Mouse (Mus musculus) retina, adult 2 months (tissue): ENCODE data around the gene Astn2.
A peak's percentile ranks its signal among the peaks of the same experiment; 100 is the strongest.

ENCODE experiments used
- DNase-seq: peaks from one replicate; pipeline ENCODE4 v3.0.0-alpha.2; 2012; ENCODE audit warnings: low read depth, low spot score

Gene Astn2

DNA sequence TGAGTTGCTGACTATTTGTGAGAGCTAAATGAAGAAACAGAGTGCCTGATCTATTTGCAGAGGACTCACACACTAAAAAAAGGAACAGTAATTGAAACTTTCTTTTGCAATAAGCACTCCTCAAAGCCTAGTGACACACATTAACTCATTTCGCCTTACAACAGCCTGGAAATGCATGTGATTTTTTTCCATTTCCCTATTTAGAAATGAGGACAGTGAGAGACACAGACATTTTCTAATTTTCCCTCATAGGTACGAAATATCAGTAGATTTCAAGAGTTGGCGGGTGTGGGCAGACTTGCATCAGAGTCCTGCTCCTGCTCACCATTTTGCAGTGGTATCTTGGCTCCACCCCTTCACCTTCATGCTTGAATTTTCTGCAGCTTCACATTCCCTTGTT, 233.6 kb downstream of the Astn2 start:
- no peak for DNase-seq

DNA sequence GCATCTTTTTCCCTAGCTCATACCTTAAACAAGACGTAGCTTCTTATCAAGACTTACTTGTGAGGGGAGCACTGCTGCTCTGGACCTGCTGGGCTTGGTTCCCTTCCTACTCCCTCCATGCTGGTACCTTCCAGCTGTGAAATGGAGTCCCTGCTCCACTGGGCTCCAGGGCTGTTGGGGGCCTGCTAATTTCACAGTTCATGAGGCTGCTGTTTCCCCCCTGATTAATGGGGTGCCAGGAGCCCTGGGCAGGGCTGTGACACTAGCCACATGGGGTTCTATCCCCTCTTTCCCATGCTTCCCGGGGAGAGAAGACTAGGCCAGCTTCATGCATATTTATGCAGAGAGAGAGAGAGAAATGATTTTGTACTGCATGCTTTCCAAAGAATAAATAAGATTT, 234.9 kb downstream of the Astn2 start:
- DNase-seq = no peak

DNA sequence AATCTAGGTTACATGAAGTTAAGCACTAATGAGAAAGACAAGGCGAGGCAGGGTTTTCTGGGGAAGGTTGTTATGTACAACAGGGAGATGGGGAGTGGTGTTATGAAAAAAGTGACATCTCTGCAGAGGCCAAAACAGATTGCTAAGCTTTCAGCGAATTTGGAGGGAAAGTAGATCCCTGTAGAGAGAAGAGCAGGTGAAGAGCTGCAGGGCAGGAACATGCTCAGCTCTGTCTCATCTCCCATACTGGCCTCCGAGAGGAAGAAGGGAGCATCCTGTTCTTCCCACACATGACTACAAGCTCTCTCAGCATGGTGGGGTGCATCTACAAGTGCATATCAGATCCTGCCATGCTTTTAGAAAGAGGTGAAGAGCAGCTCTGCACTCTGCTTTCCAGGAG, 245.7 kb downstream of the Astn2 start:
- no peak for DNase-seq

DNA sequence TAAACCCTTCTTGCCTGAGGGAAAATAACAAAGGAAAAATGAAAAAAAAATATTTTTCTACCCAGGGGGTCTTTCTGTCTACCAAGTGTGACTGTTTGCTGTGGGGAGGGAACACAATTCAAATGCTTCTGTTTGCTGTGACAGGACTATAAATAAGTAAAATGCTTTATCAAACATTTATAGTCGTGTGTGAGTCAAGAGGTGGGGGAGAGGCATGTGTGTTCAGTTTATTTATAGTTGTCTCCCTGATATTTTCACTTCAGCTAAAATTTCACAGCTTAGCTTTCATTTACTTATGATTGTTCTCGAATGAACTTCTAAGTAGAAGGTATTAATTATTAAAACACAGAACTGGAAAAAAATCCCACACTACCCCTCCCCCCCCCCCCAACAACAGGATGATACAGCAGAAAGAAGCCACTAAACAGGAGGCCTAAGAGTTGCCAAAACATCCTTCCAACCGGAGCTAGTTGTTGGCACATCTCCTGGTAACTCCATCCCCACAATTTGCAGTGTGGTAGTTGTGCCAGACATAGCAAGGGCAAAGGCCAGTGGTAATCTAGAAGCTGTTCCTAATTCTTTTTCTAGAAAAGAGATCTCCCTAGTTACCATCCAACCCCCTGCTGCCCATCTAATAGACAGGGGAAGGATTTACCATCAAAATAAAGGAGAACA, 246.8 kb downstream of the Astn2 start:
- DNase-seq = no peak

DNA sequence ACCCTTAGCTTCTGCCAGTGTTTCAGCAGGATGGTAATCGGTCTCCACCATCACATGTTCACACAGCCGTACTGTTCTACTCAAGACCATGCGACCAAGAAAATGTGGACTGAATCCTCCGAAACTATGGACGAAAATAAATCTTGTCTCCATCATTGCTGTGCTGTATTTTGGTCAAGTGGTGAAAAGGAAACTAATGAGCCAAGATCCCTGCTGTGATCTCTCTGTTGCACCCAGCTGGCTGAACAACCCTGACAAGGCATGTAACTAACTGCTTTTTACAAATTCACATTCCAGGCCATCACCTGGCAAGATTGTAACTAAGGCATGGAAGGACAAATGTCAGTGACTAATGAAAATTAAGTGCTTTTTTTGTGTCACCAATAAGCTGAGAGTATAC, 257.9 kb downstream of the Astn2 start:
- no peak for DNase-seq

DNA sequence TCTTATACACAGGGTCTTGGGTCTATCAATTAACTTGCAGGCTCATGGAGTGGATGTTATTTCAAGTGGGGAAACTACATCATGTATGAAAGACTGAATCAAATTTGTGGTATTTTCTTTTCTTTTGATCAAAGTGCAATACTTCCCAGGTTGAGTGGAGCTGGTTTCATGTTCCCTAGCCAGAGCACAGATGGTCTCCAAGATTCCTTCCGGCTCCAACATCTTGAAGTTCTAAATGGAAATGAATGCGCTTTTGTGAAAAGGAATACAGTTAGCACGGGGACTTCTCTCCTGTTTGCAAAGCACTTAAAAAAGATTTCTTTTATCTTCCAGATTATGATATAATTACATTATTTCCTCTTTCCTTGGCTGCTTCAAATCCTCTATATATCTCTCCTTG, 278.2 kb downstream of the Astn2 start:
- no peak for DNase-seq

DNA sequence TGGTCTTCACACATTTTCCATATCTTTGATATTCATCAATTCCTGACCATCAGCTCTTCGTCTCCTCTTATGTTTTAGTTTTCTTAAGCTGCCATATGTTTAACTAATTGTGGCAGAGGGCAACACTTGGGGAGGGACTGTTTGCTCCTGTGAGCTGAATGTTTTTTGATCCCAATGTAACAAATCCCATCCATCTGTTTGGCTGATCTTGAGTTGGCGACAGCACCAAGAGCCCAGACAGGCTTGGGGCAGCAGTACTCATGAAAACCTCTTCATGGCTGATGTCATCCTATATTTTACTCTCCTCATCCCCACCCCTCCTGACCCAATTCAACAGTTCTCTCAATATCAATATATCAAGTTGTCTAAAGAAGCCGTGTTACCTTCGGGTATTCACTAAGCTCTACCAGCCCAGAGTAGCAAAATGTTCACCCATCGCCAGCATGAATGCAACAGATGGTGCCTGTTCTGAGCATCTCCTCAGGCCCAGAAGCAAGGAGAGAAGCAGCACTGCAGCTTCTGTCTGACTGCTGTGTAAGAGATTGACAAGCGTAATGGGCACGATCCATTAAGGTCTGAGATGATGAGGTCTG, 281.5 kb downstream of the Astn2 start:
- no peak for DNase-seq

DNA sequence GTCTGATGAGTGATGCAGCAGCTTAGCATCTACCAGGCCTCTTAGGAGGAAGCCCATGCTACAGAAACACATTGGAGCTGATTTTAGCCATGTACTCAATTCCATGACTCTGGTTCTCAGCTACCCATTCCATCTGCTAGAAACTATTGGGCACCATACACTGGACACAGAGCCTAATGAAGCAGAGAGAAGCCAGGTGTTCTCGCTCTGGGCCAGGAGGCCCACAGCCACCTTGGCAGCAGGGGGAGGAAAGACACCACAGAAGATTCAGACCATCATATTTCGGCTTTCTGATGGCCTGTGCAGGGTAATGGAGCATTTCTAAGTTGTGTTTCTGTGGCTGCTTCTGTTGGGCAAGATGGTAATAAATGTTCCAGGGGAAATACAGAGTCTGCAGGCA, 290.2 kb downstream of the Astn2 start:
- no peak for DNase-seq

DNA sequence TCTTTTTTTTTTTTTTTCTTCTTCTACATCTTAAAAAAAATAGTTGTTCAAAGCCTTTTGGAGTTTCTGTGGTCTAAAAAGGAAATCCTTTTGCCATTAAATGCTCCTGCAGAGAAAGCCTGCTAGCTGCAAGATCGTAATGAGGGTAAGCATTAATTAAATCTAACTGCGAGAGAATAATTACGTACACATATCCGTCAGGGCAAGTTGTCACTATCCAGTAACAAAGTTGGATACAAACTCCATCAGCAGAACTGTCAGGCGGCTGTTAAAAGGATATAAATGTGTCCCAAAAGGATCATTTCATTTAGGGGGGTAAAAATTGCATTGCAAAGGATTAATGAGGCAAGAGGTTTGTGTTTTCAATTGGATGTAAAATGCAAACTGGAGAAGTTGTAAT, 302.4 kb downstream of the Astn2 start:
- DNase-seq = no peak

DNA sequence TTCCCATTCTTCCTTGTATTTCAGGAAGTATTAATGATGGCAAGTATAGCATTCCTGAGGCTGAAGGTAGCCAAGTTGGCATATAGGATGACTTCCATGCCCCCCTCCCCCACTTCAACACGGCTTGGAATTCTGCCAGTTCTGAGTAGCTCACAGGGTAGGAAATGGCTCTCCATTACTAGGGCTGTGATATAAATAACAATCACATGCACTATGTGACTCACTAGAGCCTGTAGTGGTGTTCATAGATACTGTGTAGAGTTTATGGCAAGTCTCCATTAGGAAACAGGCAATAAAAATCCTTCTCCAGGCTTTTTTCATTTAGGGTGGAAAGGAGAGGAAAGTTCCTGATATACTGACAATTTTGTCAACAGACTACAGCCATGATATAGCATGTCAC, 306.8 kb downstream of the Astn2 start:
- DNase-seq = no peak

DNA sequence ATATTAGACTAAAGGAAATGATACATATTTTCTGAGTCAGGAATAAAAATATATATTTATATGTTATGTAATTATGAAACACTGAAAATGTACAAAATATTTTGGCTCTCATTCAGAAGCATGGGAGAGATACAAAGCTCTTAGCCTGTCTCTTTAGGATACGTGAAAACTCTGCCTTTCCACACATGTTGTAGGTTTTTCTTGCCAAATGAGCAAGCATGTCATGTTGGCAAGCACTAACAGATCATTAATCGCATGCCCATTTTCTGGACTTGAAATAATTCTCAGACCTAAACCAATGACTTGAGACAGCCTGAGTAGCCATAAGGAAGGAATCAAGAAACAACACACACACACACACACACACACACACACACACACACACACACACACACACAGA, 308.3 kb downstream of the Astn2 start:
- no peak for DNase-seq

DNA sequence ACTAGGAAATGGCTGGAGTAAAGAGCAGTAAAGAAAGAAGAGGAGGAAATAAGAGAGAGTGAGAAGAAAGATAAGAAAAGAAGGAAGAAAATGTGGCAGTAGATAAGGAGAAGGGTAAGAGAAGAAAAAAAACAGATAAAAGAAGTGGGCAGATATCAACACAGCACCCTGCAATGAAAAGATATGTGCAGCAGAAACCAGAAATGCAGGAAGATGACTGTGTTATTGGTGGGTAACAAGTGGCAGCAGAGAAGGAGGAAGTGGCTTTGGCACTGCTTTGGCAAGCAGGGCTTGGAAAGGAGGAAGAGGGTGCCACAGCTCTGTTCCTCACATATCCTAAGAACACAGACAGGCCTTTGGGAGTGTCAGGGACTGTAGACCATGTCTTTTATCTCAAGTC, 347.2 kb downstream of the Astn2 start:
- no peak for DNase-seq

DNA sequence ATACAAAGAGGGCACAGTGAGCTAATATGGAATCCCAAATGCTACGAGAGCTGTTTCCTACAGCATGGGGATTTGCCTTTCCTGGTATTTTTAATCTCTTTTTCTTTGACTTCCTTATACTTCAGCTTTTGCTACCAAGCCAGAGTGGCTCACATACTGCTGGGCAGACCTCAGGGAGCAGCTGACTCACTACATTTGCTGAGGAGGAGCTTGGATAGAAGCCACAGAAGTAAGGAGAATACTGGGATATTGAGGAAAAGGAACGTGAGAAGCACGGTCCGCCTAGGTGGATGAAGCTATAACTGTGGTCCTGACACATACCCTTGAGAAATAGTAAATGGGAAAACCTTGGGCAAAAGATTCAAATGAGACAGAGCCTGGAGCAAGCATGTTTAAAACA, 348.7 kb downstream of the Astn2 start:
- no peak for DNase-seq

DNA sequence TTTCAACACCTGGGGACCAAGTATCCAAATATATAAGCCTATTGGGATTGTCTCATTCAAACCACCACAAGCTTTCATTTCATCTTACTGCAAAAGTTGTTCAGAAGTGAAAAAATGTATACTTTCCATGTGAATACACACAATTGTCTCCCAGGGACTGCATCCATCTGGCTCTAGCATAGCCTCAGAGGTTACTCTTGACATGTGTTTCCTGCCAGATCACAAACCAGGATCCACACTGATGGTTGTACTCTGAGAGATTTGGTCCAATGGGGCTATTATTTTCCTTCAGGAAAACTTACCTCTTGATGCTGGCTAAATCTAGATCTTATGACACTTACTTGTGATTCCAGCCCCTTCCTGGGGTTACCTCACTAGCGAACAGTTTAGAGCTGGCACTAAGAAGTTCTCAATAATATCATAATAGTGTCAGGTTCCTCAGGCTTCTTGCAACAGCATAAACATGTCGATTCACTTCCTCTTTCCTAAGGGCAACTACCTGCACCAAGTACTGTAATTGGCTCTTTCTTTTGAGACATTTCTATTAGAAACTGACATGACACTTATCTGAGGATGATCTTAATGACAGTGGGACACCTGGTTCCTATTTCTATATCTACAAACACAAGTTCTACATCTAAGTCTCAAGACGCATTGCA, 361.3 kb downstream of the Astn2 start:
- DNase-seq = no peak

DNA sequence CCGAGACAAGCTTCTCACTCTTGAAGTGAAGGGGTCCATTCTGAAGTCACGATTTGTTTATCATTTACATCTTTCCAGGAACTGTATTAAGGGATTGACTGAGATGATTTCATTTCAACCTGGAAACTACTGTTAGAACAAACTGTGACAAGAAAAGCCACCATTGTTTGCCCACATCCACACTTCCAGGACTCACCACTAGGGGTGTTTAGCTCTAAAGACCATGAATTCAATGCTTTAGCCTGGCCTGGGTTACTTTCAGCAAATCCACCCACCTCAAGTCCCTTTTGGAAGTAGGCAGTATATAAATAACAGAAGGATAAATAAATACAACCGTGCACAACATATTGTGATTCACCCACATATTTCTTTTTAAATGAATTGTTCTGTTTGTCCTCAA, 370.6 kb downstream of the Astn2 start:
- DNase-seq = no peak

DNA sequence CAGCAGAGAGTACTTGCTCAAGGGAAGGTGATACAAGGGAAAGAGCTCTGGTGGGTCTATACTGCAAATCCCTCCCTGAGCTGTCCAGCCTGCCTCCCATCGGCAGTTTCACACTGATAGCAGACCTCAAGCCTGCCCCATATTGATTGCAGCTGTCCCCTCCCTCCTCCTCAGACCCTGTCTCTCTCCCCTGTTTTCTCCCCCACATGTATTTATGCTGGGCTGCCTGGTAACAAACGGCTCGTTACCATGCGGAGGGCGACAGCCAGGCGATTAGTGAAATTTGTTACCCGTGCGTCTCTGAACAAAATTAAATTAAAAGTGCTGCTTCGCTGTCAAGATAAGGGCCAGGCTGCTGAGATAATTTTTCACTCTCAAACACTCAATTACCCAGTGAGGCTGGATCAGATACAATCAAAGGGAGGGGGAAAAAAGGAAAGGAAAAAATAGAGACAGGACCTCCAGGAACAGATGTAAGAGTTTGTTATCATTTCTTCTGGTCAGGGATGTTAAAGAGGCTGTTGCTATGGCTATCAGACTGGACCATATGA, 373.0 kb downstream of the Astn2 start:
- no peak for DNase-seq

DNA sequence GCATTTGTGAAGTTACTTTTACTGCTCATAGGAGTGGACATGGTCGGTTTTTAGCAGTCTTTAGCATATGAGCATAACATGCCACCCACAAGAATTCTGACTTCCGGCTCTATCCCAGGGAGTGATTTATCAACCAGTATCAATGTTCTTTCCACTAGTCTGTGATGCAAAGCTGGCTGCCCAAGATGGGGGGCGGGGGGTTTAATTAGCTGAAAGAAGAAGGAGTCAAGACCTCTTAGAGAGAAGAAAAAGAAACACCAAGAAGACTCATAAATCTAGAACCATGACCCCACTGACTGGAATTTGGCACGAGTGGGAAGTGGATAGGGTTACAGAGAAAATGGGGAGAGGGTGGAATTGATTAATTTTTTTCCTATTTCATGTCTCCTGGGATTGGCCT, 374.5 kb downstream of the Astn2 start:
- no peak for DNase-seq

DNA sequence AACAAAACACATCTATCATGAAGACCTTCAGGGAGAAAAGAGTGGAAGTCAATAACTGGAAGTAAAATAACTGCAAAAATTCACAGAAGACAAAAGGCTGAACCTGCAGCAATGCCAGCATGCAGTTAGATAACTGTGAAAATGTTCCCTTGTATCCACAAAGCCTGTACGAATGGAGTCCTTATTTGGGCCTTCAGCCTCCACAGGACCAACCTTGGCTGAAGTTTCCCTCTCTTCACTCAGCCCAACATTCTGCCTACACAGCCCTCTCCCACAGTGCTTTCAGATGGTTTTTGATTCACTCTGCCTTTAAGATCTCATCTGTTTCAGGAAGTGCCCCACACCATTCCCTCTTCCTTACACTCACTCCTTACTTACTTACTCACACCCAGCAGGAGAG, 376.5 kb downstream of the Astn2 start:
- DNase-seq = no peak

DNA sequence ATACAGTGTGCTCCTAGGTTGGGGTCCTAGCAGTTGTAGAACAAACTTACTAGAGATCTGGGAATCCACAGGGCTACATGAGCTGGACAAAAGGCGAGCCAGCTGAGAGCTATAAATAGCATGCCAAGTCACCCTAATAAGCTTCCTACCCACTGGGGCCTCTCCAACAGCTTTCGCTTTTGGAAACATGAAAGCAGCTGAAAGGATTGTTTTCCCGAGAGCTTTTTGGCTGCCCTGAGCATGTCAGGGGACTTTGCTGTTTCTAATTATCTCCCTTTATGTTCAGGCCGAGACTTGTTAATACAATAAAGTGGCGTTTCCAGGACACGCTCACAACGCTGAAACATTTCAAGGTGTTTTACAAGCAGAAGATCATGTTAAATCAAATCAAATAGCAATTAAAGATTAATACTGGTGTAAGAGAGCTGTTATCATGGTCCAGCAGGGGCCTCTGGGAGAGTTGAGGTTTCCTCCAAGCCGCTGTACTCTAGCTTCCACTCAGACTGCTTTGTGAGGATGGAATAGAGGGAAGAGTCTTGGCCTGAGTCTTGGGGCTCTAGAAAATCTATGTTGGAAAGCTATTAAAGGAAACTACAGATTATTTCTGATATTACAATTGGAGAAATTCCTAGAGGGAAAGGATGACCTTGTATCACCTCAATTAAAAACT, 378.9 kb downstream of the Astn2 start:
- DNase-seq = peak; percentile 23

DNA sequence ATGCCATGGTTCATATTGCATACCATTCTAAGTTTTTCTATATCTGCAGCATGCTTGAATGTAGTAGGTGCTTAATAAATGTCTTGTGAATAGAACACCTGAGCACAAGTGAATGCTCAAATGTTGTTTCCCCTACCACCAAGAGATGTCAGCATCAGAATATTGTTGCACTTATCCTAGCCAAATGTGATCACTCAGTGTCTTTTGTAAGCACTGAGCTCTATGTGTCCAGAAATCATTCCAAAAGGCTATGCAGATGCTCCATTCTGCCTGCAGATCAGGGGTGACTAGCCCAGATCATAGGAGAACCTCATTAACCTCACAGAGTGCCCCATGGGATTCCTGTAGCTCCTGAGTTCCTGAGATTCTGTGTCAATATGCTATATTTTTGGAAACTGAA, 401.5 kb downstream of the Astn2 start:
- no peak for DNase-seq

DNA sequence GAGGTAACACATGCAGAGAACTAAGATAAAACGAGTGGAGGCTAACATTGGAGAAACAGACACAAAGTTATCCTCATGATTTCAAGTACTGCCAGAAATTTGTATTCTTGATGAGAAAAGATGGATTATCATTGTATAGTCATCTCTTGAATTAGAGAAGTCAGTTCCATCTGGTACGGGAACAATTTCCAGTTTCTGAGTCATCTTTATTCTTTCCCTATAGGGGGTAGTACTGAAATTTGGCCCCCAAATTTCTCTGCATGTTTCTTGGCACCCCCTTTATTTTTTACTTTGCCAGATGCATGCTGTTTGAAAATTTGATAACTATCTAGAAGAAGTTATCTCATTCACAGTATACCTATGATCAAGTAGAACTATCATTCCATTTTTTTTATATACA, 420.8 kb downstream of the Astn2 start:
- DNase-seq = no peak

DNA sequence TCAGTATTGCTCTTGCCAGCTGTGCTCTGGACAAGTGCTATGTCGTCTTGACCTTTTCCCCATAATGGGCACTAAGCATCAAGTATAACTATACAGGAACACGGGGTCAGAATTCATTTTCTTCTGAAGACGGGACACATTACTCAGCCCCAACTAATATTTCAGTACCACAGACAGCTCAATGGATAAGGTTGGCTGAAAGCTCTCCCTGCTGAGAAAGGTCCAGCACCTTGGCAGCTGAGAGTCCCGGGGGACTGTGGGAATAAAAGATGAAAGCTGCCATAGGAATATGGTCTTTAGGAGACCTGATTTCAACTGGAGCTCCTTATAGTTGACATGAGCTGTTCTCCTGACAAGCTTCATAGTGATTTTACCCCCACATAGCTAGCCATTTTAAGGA, 421.5 kb downstream of the Astn2 start:
- no peak for DNase-seq

DNA sequence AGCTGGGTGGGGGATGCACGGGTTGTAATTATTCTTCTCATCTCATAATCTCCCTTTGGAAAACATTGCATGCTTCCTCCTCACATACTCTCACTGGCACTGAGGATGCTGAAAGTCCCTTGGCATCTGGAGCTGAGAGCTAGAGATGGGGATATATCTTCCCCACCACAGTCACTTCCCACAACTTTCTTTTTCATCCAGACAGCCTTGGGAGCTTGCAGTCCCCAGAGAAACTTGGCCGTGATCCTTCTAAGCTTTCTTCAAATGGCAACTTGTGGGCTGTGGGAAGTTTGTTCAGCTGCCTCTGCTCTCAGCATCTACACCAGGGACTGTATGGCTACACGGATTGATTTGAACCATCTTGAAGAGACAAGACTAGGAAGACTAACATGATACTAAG, 428.2 kb downstream of the Astn2 start:
- DNase-seq = no peak
